Mouse (Mus musculus): Measurements from ENCODE around the gene Bend3.

Bend3 gene

GRCm38 (mm10) chr10:43478751-43479435 is at the start of gene Bend3:
TSS of gene Bend3 (plus strand) at chr10:43478831.
- DNase-seq, result peak; percentile 64 to 76

GRCm38 (mm10) chr10:43430606-43431005 is 48.0 kb upstream of the Bend3 start:
- DNase-seq, result no peak

DNA sequence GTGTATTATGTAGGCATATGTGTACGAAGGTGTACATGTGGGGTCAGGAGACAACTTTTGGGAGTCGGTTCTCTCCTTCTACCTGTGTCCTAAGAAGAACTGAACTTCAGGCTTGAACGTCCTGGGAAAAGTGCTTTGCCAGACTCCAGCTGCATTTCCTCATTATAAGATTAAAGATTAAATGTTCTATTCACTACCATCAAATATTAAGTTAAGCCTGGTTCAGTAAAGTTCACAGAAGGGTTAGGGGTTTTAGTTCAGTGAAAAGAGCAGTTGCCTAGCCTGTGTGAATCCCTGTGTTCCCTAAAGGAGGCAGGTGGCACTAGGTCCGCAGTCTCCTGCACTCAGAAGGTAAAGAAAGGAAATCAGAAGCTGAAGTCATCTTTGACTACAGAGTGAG is 44.3 kb upstream of the Bend3 start:
- no peak for DNase-seq

GRCm38 (mm10) chr10:43435757-43436156 is 42.9 kb upstream of the Bend3 start:
- no peak for DNase-seq

DNA sequence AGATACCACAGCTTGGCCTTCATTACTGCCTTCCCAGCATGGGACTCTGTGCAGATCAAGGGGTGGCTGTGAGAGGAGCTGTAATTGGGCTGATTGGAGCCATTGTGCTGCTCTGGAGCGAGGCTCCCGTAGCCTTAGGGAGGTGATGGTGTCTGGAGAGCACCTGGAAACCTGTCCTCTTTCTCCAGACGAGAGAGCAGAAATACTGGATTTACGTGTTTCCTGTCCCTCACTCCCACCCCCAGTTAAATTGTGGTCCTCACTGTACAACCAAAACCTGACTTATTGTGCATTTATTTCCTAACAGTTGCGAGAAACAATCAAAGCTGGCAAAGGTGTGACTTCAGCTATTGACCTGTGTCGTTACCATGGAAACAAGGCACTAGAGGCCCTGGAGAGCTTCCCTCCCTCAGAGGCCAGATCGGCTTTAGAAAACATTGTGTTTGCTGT is 39.1 kb upstream of the Bend3 start:
- DNase-seq, result no peak

DNA sequence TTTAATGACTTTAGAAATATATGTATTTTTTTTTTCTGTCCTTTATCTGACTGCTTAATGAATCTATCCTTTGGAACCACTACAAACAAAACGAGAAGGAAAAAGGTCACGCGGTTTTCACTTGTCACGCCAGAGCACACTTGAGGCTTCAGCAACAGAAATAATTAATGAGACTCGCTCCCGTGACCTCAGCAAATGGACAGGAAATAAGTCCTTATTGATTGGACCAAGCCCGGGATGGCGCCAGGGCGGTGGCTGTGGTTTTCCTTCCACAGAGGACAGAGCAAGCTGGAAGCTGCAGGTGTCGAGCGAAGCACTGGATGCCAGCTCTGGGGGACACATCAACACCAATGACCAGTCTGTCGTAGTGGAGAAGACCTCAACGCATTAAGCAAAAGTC is 38.6 kb upstream of the Bend3 start:
- no peak for DNase-seq

DNA sequence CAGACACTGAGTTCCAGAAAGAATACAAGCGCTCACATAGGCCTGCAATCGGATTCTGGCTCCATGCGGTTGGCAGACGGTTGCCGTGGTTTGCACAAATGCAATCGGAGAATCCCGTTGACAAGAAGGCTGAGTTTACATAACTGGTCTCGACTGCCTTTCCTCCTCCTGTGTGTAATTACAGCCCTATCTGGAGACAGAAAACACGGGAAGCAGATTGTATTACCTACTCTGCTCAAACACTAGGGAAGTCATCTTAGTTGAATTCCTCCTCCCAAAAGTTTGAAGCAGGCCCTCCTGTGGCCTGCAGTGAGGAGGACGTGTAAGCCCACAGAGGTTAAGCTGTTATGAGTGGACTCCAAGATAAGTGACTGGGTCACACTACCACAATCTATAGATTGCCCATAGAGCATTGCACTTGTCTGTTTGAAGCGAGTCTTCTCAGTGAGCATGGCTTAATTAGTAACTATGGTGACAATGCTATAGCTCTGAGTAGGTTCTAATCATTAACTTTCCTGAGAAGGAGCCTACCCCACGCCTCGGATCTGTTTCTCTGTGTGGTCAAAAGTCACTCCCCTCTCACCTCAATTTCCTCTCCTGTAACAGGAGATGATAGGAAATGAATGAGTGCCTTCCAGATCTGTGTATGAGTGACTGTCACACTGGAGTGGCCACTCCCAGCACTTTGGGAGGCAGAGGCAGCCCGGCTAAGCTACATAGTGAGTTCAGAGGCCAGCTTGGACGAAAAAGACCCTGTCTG is 37.5 kb upstream of the Bend3 start:
- DNase-seq, result no peak

DNA sequence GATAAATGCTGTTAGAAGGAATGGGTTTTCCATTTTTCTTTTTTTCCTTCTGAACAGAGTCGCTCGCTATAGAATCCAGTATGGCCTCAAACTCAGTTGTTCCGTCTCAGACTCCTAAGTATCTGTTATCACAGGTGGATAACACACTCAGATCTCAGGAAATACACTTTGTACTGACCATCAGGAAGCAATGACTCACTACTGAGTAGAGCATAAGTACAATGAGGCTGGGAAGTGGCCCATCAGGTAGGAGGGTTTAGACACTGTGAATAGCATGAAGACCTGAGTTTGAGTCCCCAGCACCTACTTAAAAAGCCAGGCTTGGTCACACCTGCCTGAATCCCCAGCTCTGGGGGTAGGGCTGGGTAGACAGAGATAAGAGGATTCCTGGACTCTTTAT is 30.0 kb upstream of the Bend3 start:
- DNase-seq, result no peak

DNA sequence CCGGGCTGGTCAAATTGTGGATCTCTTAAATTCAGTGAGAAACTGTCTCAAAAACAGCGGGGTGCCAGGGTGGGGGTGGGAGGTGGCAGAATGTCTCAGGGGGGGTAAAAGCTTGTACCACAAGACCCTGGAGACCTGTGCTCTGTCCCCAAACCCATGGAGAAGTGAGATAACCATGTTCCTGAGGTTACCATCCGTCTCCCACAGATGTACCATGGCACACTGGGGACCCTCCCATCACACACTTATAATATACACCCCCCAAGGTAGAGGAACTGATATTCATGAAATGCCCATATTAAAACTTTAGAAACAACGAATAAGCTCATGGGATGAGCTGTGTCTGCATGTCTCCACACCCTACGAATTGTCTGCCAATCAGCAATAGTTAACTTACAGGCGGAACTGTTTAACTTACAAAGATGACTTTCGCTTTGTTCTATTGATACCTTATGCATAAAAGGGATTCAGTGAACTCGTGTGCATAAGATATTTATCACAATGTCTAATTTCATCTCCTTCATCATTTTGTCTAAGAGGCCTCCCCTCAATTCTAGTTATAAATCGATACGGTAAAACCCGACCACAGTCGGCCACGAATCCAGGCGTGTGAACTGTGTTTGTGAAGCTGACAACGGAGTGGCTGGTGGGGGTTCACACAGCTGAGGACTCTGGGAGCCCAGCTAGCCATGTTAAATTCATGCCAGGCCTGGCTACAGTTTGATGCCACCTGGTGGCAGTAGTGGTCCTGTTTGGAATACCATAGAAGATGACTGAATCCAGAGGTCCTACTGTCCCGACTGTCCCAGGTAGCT is 26.6 kb upstream of the Bend3 start:
- peak; percentile 61 to 62 for DNase-seq

GRCm38 (mm10) chr10:43452663-43452996 is 26.0 kb upstream of the Bend3 start:
- DNase-seq, result no peak

- DNase-seq, result no peak
Measured at GRCm38 (mm10) chr10:43454219-43454618, 24.4 kb upstream of the Bend3 start.

DNA sequence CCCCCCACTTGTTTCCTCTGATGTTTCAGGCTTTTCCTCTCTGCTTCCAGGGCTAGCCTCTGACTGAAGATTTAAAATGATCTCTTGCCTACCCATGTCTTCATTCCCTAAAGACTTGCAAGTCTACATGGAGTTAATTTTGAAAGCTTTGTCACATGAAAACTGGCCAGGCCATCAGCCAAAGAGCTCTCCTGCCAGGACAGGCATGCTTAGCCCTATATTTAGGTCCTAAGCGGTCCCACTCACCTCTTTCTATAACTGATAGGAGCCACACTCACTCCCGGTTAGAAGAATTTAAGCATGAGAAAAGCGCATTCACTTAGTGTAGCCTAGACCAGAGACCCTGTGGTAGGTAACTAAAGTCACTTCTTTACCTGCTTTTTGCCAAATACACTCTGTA is 24.0 kb upstream of the Bend3 start:
- no peak for DNase-seq

DNA sequence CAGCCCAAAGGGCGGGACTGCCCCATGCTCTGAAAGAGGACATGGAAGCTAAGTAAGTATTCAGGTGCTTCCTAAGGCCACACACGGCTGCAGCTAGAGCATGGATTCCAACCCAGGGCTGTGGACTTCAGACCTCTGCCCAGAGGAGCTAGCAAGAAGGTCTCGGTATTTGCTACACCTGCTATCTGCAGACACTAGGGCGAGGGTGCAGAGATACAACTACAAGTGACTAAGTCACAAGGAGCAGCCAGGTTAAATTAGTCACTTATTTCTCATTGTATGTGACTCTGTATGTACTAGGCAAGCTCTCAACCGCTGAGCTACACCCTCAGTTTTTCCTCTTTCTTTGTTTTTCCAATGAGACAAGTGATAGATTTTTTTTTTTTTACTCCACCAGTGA is 15.8 kb upstream of the Bend3 start:
- DNase-seq, result no peak

DNA sequence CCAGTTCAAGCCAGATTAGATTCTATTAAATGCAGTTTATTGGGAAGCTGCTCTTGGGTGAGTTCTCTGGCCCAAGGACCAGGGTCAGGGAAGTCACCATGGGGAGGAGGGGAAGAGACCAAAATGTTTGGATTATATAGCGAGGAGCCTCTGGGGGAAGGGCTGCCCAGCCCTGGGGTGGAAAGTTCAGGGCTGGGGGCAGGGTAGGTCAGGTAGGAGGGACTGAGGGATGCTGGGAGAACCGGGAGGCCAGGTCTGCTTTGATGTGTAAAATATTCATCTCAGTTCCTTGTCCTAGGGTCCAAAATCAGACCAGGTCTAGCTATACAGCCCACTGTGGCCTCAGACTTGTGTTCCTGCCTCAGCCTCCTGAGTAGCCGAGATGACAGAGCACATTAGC is 15.4 kb upstream of the Bend3 start:
- DNase-seq, result no peak

GRCm38 (mm10) chr10:43466223-43466622 is 12.4 kb upstream of the Bend3 start:
- DNase-seq, result no peak

DNA sequence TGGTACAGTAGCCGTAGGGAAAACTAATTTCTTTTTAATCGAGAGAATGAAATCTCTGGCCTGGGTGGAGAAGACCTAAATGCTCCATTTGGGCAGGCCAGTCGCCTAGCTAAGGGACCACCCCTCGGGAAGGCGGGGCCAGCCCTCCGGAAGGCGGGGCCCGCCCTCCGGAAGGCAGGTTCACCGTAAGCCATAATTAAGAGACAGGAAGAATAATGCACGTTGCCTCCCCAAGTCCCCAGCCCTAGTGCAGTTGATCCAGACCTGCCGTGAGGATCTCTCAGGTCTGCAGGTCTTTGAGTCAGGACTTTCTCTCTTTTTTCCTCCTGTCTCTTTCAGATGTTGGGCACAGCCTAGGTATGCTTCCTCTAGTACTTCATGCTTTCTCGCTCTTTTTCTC is 11.0 kb upstream of the Bend3 start:
- DNase-seq, result peak; percentile 8 to 30

GRCm38 (mm10) chr10:43468293-43468692 is 10.3 kb upstream of the Bend3 start:
- DNase-seq, result no peak

DNA sequence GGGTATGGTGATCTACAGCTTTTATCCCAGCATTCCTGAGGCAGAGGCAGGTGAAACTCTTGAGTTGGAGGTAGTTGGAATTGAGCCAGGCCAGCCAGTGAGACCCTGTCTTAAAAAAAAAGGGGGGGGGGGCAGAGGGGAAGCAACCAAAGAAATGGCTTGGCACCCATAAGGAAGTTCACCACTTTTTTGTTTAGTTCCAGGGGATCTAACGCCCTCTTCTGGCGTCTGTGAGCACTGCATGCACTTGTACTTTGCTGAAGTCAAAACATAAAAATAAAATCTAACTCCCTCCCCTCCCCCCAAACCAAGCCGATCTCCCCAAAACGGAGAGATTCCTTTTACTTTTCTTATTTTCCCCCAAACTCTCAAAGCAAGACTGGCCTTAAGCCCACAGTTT is 3.3 kb upstream of the Bend3 start:
- peak; percentile 20 to 33 for DNase-seq

- no peak for DNase-seq
Measured at GRCm38 (mm10) chr10:43477459-43477858, 1.2 kb upstream of the Bend3 start.

GRCm38 (mm10) chr10:43477865-43478681 is 558 bp upstream of the Bend3 start:
- DNase-seq, result peak; percentile 27 to 45

DNA sequence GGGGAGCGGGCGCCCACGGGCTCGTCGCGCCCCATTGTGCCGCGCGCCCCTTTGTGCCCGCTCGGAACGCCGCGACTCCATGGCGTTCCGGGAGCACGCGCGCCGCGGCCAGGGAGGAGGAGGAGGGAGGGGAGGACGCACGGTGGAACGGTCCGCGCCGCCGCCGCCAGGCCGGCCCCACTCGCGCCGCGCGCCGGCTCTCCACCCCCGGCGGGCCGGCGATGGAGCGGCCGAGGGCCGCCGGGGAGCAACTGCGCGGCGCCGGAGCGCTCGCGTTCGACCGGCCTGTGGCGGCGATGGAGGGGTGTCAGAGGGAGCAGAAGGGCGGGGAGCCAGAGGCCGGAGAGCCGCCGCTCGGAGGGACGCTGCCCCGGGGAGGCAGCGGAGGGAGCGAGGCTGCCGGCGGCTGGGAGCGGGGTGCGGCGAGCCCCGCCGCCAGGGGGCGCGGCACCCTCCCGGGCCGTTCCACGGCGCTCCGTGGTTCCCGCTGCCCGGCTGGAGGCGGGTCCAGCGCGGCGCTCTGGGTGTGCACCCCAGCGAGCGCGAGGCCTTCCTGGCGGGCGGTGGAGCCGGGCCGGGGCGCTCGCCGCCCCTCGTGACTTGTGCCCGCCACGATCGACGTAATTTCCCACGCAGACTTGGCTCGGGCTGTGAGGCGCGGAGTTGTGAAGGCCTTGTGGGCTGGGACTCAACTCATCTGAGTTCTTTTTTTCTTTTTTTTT is 966 bp downstream of the Bend3 start:
- peak; percentile 87 to 90 for DNase-seq

DNA sequence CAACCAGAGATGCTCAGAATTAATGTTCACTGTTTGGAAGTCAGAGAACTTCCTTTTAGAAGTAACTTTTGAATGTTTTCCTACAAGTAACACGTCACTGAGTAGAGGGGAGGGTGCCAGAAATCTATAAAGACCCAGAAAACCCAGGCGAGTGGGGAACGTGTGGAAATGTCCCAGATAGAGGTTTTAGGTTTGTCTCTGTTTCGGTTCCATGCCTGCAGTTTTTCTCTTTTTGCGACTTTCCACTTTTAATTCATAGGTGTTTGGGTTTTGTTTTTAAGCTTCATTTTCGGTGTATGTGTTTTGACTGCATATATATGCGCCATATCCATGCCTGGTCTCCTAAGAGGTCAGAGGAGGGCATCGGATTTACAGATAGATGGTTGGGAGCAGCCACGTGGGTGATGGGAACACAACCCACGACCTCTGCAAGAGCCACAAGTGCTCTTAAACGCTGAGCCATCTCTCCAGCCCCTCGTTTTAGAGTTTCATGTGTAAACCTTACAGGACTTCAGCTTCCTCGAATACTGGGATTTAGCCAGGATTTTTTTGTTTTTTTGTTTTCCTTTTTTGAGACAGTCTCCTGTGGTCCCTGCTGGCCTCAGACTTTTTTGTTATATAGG is 1.7 kb downstream of the Bend3 start:
- DNase-seq, result no peak

Measured in thymus, postnatal 36 days (tissue).